Mouse (Mus musculus) kidney, postnatal 14 days (tissue): ENCODE measurements around the gene Bbs7.

Experiments used
- DNase-seq: peaks from one replicate; pipeline ENCODE4 v3.0.0; 2022; ENCODE audit warnings: mixed read lengths

Bbs7 gene

GRCm38 (mm10) chr3:36551343-36551742 is 61.9 kb downstream of the Bbs7 start:
- DNase-seq = peak; percentile 9

GRCm38 (mm10) chr3:36544961-36545360 is 68.3 kb downstream of the Bbs7 start:
- no peak for DNase-seq

- DNase-seq = no peak
Measured at GRCm38 (mm10) chr3:36541399-36541798, 71.9 kb downstream of the Bbs7 start.

- DNase-seq = no peak
Measured at GRCm38 (mm10) chr3:36540756-36541155, 72.5 kb downstream of the Bbs7 start.

- DNase-seq = no peak
Measured at GRCm38 (mm10) chr3:36537701-36538470, 75.4 kb downstream of the Bbs7 start.

- no peak for DNase-seq
Measured at GRCm38 (mm10) chr3:36536041-36536440, 77.2 kb downstream of the Bbs7 start.

- DNase-seq = peak; percentile 6
Measured at GRCm38 (mm10) chr3:36533201-36533672, 80.0 kb downstream of the Bbs7 start.

GRCm38 (mm10) chr3:36532738-36533137 is 80.5 kb downstream of the Bbs7 start:
- no peak for DNase-seq

- no peak for DNase-seq
Measured at GRCm38 (mm10) chr3:36531979-36532542, 81.2 kb downstream of the Bbs7 start.

GRCm38 (mm10) chr3:36531242-36531641 is 82.0 kb downstream of the Bbs7 start:
- no peak for DNase-seq

- DNase-seq = no peak
Measured at GRCm38 (mm10) chr3:36530781-36531180, 82.5 kb downstream of the Bbs7 start.

GRCm38 (mm10) chr3:36530345-36530744 is 82.9 kb downstream of the Bbs7 start:
- peak; percentile 18 for DNase-seq

- no peak for DNase-seq
Measured at GRCm38 (mm10) chr3:36524466-36524865, 88.8 kb downstream of the Bbs7 start.
